Mouse (Mus musculus) lung, postnatal 0 days (tissue): ENCODE measurements around the gene Rmnd5a. TPM values are rescaled to one million over a fixed set of nuclear protein-coding genes. Genes with fewer than 3 reads are reported as not detected.
"Not testable (repeated sequence)": the region's sequence is repeated elsewhere in the genome, so short reads cannot be mapped to it uniquely, and the experiment has no call there.

Experiments used
- ATAC-seq: fragments of 200-750 bp; cut with Nextera tagmentation; 2 replicates; pipeline ENCODE4 v1.8.0; 2017; ENCODE audit warnings: moderate library complexity
- DNase-seq: peaks from one replicate; pipeline ENCODE4 v3.0.0-alpha.2; 2016; ENCODE audit warnings: low spot score
- H3K27ac ChIP-seq: fragments of 300-500 bp; sonication (generic); 2 replicates; pipeline ENCODE4 v1.5.1; 2014; ENCODE audit warnings: antibody characterized with exemption, mild to moderate bottlenecking, low read length, mixed read lengths
- H3K27me3 ChIP-seq: fragments of 300-500 bp; sonication (generic); replicated peaks from 2 replicates; pipeline ENCODE4 v1.6.1; 2014; ENCODE audit warnings: low read length, mixed read lengths; ENCODE audit not compliant: insufficient read depth
- H3K36me3 ChIP-seq: fragments of 300-500 bp; sonication (generic); 2 replicates; pipeline ENCODE4 v1.6.1; 2014; ENCODE audit warnings: low read length, mixed read lengths; ENCODE audit not compliant: insufficient read depth
- H3K4me1 ChIP-seq: fragments of 300-500 bp; sonication (generic); 2 replicates; pipeline ENCODE4 v1.6.1; 2014; ENCODE audit warnings: antibody characterized with exemption, low read depth, low read length, mixed read lengths; ENCODE audit not compliant: insufficient read depth
- H3K4me2 ChIP-seq: fragments of 300-500 bp; sonication (generic); replicated peaks from 2 replicates; pipeline ENCODE4 v1.6.1; 2014; ENCODE audit warnings: low read depth, mild to moderate bottlenecking, low read length, moderate library complexity, mixed read lengths
- H3K4me3 ChIP-seq: fragments of 300-500 bp; sonication (generic); 2 replicates; pipeline ENCODE4 v1.5.1; 2014; ENCODE audit warnings: low read depth, low read length
- H3K9ac ChIP-seq: fragments of 300-500 bp; sonication (generic); replicated peaks from 2 replicates; pipeline ENCODE4 v1.6.1; 2014; ENCODE audit warnings: low read depth, mild to moderate bottlenecking
- H3K9me3 ChIP-seq: fragments of 300-500 bp; sonication (generic); 2 replicates; pipeline ENCODE4 v1.6.1; 2016; ENCODE audit warnings: low read length, mixed read lengths
- CTCF ChIP-seq: IDR thresholded peaks from 2 replicates; pipeline ENCODE4 v1.5.1; 2016; ENCODE audit warnings: antibody characterized with exemption, mild to moderate bottlenecking
- EP300 ChIP-seq: IDR thresholded peaks from 2 replicates; pipeline ENCODE4 v1.6.1; 2016; ENCODE audit warnings: antibody characterized with exemption, mild to moderate bottlenecking, control low read depth
- WGBS: fragments of 180-500 bp; shearing (Covaris S2); extraction: QIAGEN DNeasy Blood & Tissue Kit; methylation state at CpG from one replicate; pipeline ENCODE4 v1.1.7; 2014; 5-methylcytosine and 5-hydroxymethylcytosine counted together
- polyA plus RNA-seq: library from polyadenylated mRNA; unstranded; fragments of >200 nt; fragmentation: Nextera tagmentation; extraction: Ambion mirVana; gene quantifications from 2 replicates; pipeline ENCODE4 v1.2.1, GENCODE M21; 2015

Gene Rmnd5a
- polyA plus RNA-seq, 1 experiment from 2014 or later: 12.5 TPM

DNA sequence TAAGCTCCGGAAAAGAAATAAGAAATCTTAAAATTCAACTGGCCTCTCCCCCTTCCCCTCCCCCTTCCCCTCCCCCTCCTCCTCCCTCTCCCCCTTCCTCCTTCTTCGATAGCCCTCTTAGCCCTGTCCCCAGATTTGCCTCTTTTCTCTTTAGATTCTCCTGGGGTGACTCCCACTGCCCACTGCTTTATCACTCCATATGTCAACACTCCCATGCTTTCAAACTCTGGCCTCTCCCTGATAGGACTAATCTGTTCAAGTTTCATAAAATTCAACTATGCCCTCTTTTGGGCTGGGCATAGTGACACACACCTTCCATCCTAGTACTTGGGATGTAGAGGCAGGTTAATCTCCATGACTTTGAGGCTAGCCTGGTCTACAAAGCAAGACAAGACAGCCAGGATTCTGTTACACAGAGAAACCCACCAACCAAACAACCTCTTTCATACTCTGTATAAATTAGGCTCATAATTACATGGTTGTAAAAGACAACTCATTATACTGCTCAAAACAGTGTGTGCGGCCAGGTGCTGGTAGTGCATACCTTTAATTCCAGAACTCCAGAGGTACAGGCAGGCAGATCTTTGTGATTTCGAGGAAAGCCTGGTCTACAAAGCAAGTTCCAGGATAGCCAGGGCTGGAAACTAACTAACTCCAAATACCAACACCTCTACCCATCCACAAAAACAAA is 31.5 kb upstream of the Rmnd5a start:
- no peak overlapping the region for H3K4me2 ChIP-seq
- no peak overlapping the region for H3K4me3 ChIP-seq
- DNase-seq: no peak
- no peaks in the 10 kb centered on the region for H3K9me3 ChIP-seq
- WGBS: 74% methylated on average over 4 of the region's 4 CpGs
- H3K27me3 ChIP-seq: no peaks in the 10 kb centered on the region
- ATAC-seq: no peak
- H3K36me3 ChIP-seq: no peaks in the 10 kb centered on the region
- H3K4me1 ChIP-seq: no peaks in the 10 kb centered on the region
- no peak for TF ChIP-seq CTCF
- no peak for TF ChIP-seq EP300
- no peak overlapping the region for H3K9ac ChIP-seq
- no peak overlapping the region for H3K27ac ChIP-seq

DNA sequence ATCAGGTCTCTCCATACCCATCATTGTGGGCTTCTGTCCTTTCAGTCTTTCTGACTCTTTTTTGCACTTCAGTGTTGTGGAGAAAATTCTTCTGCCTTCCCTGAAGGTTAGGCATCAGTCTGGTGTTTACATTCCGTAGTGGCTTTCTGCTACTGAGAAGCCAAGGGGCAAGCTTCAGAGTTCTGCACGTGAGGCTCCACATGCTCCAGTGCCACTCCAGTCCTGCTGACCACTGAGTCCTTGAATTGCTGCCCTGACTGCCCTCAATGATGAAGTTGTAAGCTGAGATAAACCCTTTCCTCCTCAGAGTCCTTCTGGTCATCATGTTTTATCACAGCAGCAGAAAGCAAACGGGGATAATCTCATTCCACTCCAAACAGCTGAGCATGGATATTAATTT is 28.9 kb upstream of the Rmnd5a start:
- Histone ChIP-seq H3K27me3 (no peaks in the 10 kb centered on the region), H3K9ac (no peak overlapping the region), H3K36me3 (no peaks in the 10 kb centered on the region), H3K27ac (no peak overlapping the region), H3K9me3 (no peaks in the 10 kb centered on the region), H3K4me2 (no peak overlapping the region), H3K4me1 (no peaks in the 10 kb centered on the region), H3K4me3 (no peak overlapping the region)
- ATAC-seq: no peak
- WGBS: 17% methylated on average over 3 of the region's 3 CpGs
- TF ChIP-seq EP300 (no peak), CTCF (no peak)
- DNase-seq: no peak

DNA sequence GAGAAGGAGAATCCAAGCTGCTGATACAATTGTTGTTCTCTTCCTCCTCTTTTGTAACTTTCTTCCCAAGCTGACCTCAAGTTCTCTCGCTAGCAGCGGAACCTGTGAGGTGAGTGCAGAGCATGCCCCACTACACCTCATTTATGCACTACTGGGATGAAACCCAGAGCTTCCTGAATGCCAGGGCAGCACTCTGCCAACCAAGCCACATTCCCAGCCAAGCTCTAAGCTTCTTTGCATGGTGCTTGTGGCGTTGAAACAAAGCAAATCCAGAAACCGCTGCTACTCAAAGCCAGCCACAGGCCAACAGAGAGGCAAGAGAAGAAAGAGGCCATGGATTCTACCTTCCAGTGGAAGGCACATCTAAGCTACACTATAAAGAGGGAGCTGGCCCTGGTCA is 27.3 kb upstream of the Rmnd5a start:
- no peak overlapping the region for H3K9ac ChIP-seq
- no peak overlapping the region for H3K27ac ChIP-seq
- TF ChIP-seq CTCF (no peak), EP300 (no peak)
- DNase-seq (no peak), ATAC-seq (no peak)
- no peaks in the 10 kb centered on the region for H3K9me3 ChIP-seq
- H3K36me3 ChIP-seq: no peaks in the 10 kb centered on the region
- H3K4me3 ChIP-seq: no peak overlapping the region
- H3K27me3 ChIP-seq: no peaks in the 10 kb centered on the region
- no peak overlapping the region for H3K4me2 ChIP-seq
- no peaks in the 10 kb centered on the region for H3K4me1 ChIP-seq
- WGBS: 78% methylated on average over 4 of the region's 4 CpGs

DNA sequence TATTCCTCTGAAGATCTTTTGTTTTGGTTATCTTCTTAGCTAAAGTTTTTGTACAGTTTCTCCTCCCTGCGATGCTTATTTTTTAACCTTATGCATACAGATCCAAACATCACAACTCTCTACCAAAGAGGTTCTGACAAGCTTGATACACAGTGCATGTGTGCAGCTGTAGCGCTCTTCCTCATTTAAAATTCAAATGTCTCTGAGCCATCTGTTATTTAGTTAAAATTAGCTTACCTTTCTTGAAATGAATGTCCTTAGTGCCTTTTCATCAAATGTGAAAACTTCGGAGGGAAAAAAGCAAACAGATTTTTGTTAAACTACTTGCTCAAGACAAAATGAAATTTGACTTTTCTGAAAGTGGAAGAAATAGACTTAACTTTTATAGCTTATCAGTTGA is 24.7 kb upstream of the Rmnd5a start:
- Histone ChIP-seq H3K27ac (no peak overlapping the region), H3K4me2 (no peak overlapping the region), H3K9me3 (no peaks in the 10 kb centered on the region), H3K9ac (no peak overlapping the region), H3K27me3 (no peaks in the 10 kb centered on the region), H3K4me3 (no peak overlapping the region), H3K36me3 (no peaks in the 10 kb centered on the region), H3K4me1 (no peaks in the 10 kb centered on the region)
- ATAC-seq: no peak
- DNase-seq: no peak
- TF ChIP-seq EP300 (no peak), CTCF (no peak)
- WGBS: 86% methylated on average over 3 of the region's 3 CpGs

DNA sequence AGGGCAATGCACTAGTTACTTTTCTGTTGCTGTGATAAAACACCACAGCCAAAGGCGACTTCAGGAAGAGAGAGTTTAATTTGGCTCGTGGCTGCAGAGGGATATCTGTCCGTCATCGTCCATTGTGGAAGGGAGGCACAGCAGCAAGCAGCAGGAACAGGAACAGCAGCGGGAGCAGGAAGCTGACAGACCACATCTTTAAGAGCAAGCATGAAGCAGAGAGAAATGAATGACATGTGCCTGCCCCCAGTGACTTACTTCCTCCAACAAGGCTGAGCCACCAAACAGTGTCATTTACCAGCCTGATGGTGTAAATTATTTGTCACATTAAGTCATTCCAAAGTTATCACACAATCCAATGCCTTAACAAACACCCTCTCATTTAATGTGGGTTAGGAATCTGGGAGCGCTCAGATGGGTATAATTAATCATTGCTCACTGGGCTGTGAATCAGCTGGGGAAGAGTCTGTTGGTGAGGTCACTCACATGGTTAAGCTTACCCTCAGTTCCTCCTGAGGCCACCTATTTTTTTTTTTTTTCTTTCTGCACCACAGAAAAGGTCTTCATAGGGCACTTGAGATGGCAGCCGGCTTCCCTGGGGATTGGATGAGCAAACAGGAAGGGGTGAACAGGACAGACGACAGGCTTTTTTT is 17.6 kb upstream of the Rmnd5a start:
- Histone ChIP-seq H3K4me2 (no peak overlapping the region), H3K27me3 (no peaks in the 10 kb centered on the region), H3K9ac (no peak overlapping the region), H3K4me1 (no peaks in the 10 kb centered on the region), H3K36me3 (no peaks in the 10 kb centered on the region), H3K9me3 (no peaks in the 10 kb centered on the region), H3K4me3 (no peak overlapping the region), H3K27ac (no peak overlapping the region)
- TF ChIP-seq CTCF: no peak
- no peak for TF ChIP-seq EP300
- DNase-seq: no peak
- 53% methylated on average over 8 of the region's 8 CpGs for WGBS
- ATAC-seq: no peak

DNA sequence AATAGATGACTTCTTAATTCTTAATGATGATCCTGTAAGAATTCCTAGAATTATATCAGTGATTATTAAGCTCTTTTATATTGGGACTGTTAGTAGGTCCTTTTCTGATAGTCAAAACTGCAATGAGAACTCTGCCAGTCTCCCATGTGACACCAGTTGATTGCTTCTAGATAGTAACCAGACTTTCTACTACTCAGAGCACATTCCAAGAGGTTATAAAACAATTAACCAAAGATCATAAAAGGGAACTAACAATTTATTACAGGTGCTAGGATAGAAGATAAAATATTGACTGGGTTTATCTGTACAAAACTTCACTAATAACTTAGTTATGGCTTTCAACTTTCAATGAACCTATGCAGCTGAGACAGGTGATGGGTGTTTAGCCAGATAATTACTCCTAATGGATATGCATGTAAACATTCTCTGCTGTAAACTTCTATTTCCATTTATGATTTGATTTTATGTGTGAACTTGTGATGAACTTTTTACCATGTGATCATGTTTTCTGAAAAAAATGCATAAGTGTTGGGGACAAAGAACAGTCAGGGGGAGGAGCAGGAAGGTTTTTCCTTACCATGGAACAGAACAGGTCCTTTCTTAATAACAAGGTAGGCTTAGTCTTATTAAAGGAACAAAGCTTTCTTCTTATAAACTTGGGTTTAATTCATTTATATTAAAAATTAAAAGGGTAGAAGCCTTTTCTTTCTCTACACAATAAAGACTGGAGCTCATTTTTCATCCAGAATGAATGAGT is 13.7 kb upstream of the Rmnd5a start:
- not testable (repeated sequence) for DNase-seq, H3K9me3 ChIP-seq, H3K4me1 ChIP-seq, H3K36me3 ChIP-seq, H3K4me2 ChIP-seq, H3K27me3 ChIP-seq, H3K4me3 ChIP-seq, ATAC-seq, H3K27ac ChIP-seq, H3K9ac ChIP-seq
